Mouse (Mus musculus): ENCODE measurements around the gene Pkp4. TPM values are rescaled to one million over a fixed set of nuclear protein-coding genes. Genes with fewer than 3 reads are reported as not detected.

Pkp4 gene
- polyA plus RNA-seq, 1 experiment from 2014 or later, result 36.5 TPM

- H3K27me3 ChIP-seq, result no peaks in the 10 kb centered on the region
- H3K9ac ChIP-seq, result no peak overlapping the region
- 0 out of 2 replicates have a peak, but pooled peaks have one; percentile 8 for ATAC-seq (replicated peaks; ENCODE audit: insufficient number of reproducible peaks, insufficient read depth, low FRiP score, low read depth)
- 28% methylated on average over 5 of the region's 5 CpGs for WGBS
- H3K36me3 ChIP-seq, result no peaks in the 10 kb centered on the region
- peaks cover 56% of the 10 kb centered on the region for H3K4me1 ChIP-seq (replicated peaks)
- no peaks in the 10 kb centered on the region for H3K9me3 ChIP-seq (replicated peaks)
- H3K4me3 ChIP-seq, result no peak overlapping the region
- H3K27ac ChIP-seq, result peak overlapping the region; percentile 73
- H3K4me2 ChIP-seq, result no peak overlapping the region
Observed at GRCm38 (mm10) chr2:59202930-59203329, 42.3 kb downstream of the Pkp4 start.

DNA sequence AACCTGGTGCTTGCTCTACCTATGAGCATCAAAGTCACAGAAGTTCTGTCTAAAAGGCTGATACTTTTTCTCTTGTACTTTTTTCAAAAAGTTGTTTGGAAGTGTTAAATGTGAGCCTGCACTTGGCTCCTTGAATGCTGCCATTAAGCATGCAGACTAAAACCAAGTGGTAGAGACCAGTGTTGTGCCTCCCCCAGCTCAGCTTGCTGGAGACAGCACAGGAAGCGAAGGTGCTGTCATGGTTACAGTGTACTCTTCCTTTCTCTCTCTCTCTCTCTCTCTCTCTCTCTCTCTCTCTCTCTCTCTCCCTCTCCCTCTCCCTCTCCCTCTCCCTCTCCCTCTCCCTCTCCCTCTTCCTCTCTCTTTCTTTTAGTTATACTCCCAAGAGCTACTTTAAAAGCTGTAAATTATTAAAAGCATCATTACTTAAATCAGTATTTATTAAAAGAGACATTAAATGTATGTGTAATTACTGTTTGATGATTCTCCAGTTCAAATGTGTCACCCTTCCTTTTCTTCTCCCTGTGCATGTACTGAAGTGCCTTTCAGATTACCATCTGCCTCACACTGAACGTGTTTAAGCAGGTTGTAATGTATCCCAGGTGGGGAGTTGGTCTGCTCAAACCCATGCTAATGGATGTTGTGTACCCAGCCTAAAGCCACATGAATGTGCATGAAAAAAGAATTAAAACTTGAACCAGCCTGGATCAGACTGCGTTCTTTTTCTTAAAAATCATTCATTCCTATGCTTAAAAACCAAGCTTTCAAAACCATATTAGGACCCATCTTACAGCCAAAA lies 43.2 kb downstream of the Pkp4 start:
- H3K4me2 ChIP-seq, result no peak overlapping the region
- no peak for ATAC-seq (replicated peaks; ENCODE audit: insufficient number of reproducible peaks, insufficient read depth, low FRiP score, low read depth)
- no peaks in the 10 kb centered on the region for H3K9me3 ChIP-seq (replicated peaks)
- no peaks in the 10 kb centered on the region for H3K36me3 ChIP-seq
- no peak overlapping the region for H3K4me3 ChIP-seq
- peak overlapping the region; percentile 73 for H3K27ac ChIP-seq
- peaks cover 63% of the 10 kb centered on the region for H3K4me1 ChIP-seq (replicated peaks)
- no peaks in the 10 kb centered on the region for H3K27me3 ChIP-seq
- H3K9ac ChIP-seq, result no peak overlapping the region
- 54% methylated on average over 3 of the region's 3 CpGs for WGBS

DNA sequence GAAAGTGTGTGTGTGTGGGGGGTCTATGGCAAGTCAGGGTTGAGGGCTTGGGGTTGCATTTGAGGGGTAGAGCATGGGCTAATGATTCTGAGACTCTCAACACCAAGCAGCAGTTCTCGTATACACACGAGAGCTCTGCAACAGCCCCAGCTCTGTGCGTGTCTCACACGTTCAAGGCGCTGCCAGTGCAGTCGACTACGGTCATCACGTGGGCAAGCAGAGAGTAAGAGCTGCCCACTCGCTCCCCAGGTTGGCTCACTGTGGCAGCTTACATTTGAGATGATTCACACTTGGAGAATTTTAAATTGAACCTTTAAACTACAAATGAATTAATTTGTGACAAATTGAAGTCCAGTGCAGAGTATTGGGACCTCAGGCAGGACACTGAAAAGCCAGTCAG lies 44.4 kb downstream of the Pkp4 start:
- H3K9ac ChIP-seq, result no peak overlapping the region
- H3K4me2 ChIP-seq, result no peak overlapping the region
- no peaks in the 10 kb centered on the region for H3K27me3 ChIP-seq
- no peaks in the 10 kb centered on the region for H3K36me3 ChIP-seq
- no peaks in the 10 kb centered on the region for H3K9me3 ChIP-seq (replicated peaks)
- no peak for ATAC-seq (replicated peaks; ENCODE audit: insufficient number of reproducible peaks, insufficient read depth, low FRiP score, low read depth)
- no peak overlapping the region for H3K4me3 ChIP-seq
- 86% methylated on average over 9 of the region's 9 CpGs for WGBS
- H3K27ac ChIP-seq, result no peak overlapping the region
- peaks cover 62% of the 10 kb centered on the region for H3K4me1 ChIP-seq (replicated peaks)

GRCm38 (mm10) chr2:59206190-59206589 lies 45.5 kb downstream of the Pkp4 start:
- H3K4me3 ChIP-seq, result no peak overlapping the region
- no peak overlapping the region for H3K9ac ChIP-seq
- ATAC-seq (replicated peaks; ENCODE audit: insufficient number of reproducible peaks, insufficient read depth, low FRiP score, low read depth), result no peak
- H3K9me3 ChIP-seq (replicated peaks), result no peaks in the 10 kb centered on the region
- H3K27ac ChIP-seq, result peak overlapping the region; percentile 89
- H3K4me2 ChIP-seq, result no peak overlapping the region
- no peaks in the 10 kb centered on the region for H3K36me3 ChIP-seq
- H3K4me1 ChIP-seq (replicated peaks), result peaks cover 55% of the 10 kb centered on the region
- no peaks in the 10 kb centered on the region for H3K27me3 ChIP-seq
- WGBS, result 69% methylated on average over 2 of the region's 2 CpGs

- no peak overlapping the region; the same call in 1 of the 2 replicates for H3K9ac ChIP-seq
- H3K4me3 ChIP-seq, result peak overlapping the region; percentile 21
- 9% methylated on average over 4 of the region's 4 CpGs for WGBS
- H3K9me3 ChIP-seq (replicated peaks), result no peaks in the 10 kb centered on the region
- ATAC-seq (replicated peaks; ENCODE audit: insufficient number of reproducible peaks, insufficient read depth, low FRiP score, low read depth), result peak; percentile 75
- no peaks in the 10 kb centered on the region for H3K36me3 ChIP-seq
- H3K27me3 ChIP-seq, result no peaks in the 10 kb centered on the region
- H3K4me2 ChIP-seq, result peak overlapping the region; percentile 55
- peaks cover 53% of the 10 kb centered on the region for H3K4me1 ChIP-seq (replicated peaks)
- H3K27ac ChIP-seq, result peak overlapping the region; percentile 89
Observed at GRCm38 (mm10) chr2:59207240-59207639, 46.6 kb downstream of the Pkp4 start.

DNA sequence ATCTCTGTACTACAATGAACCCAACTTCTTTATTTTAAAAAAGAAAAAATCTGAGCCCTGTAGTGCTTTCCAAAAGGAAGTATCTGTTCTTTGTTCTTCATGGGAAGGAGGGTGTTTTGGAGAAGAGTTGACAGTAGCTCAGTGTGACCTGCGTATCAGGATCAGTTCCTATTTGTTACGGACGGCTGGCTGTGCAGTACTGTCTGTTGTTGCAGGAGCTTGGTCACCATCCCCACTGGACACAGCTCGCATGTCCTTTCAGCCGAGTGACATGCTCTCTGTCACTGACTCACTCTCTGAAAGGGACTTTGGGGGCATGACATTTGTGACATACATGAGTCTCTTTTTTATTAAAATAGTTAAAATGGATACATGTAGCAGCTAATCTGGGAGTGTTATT lies 47.1 kb downstream of the Pkp4 start:
- peak overlapping the region; percentile 21; the same call in 1 of the 2 replicates for H3K9ac ChIP-seq
- peak overlapping the region; percentile 55 for H3K4me2 ChIP-seq
- H3K36me3 ChIP-seq, result no peaks in the 10 kb centered on the region
- no peaks in the 10 kb centered on the region for H3K9me3 ChIP-seq (replicated peaks)
- H3K27me3 ChIP-seq, result no peaks in the 10 kb centered on the region
- 17% methylated on average over 5 of the region's 5 CpGs for WGBS
- peak overlapping the region; percentile 89 for H3K27ac ChIP-seq
- ATAC-seq (replicated peaks; ENCODE audit: insufficient number of reproducible peaks, insufficient read depth, low FRiP score, low read depth), result 0 out of 2 replicates have a peak, but pooled peaks have one; percentile 36
- peak overlapping the region; percentile 21; the same call in 1 of the 2 replicates for H3K4me3 ChIP-seq
- H3K4me1 ChIP-seq (replicated peaks), result peaks cover 49% of the 10 kb centered on the region

GRCm38 (mm10) chr2:59208276-59208675 lies 47.6 kb downstream of the Pkp4 start:
- H3K27me3 ChIP-seq, result no peaks in the 10 kb centered on the region
- H3K4me1 ChIP-seq (replicated peaks), result peaks cover 44% of the 10 kb centered on the region
- no peak for ATAC-seq (replicated peaks; ENCODE audit: insufficient number of reproducible peaks, insufficient read depth, low FRiP score, low read depth)
- H3K4me2 ChIP-seq, result peak overlapping the region; percentile 55; the same call in 1 of the 2 replicates
- WGBS, result 59% methylated on average over 9 of the region's 9 CpGs
- no peaks in the 10 kb centered on the region for H3K36me3 ChIP-seq
- H3K9ac ChIP-seq, result no peak overlapping the region
- peak overlapping the region; percentile 89 for H3K27ac ChIP-seq
- no peak overlapping the region for H3K4me3 ChIP-seq
- no peaks in the 10 kb centered on the region for H3K9me3 ChIP-seq (replicated peaks)

GRCm38 (mm10) chr2:59211051-59211450 lies 50.4 kb downstream of the Pkp4 start:
- Histone ChIP-seq H3K27ac (no peak overlapping the region), H3K4me1 (replicated peaks) (peaks cover 30% of the 10 kb centered on the region), H3K4me2 (no peak overlapping the region), H3K9ac (no peak overlapping the region), H3K9me3 (replicated peaks) (no peaks in the 10 kb centered on the region), H3K4me3 (no peak overlapping the region), H3K36me3 (peaks cover 7% of the 10 kb centered on the region), H3K27me3 (no peaks in the 10 kb centered on the region)
- WGBS, result 83% methylated on average over 5 of the region's 5 CpGs
- no peak for ATAC-seq (replicated peaks; ENCODE audit: insufficient number of reproducible peaks, insufficient read depth, low FRiP score, low read depth)

DNA sequence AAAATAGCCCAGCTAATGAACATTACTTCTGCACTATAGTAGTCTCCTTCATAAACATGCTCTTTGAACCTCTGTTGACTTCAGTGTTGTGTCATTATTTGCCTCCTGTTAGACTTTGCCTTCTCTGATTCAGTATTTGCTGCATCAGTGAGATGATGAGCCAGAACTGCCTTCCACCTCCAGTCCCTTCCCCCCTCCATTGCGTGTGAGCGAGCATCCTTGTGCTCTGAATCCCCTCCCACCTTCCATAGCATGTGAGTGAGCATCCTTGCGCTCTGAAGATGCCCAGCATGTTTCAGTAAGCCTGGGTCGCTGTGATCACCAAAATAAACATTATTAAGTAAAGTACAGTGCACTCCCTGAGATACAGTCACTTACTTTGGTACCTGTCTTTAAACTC lies 51.8 kb downstream of the Pkp4 start:
- H3K9me3 ChIP-seq (replicated peaks), result no peaks in the 10 kb centered on the region
- H3K9ac ChIP-seq, result no peak overlapping the region
- peaks cover 18% of the 10 kb centered on the region for H3K4me1 ChIP-seq (replicated peaks)
- H3K27me3 ChIP-seq, result no peaks in the 10 kb centered on the region
- H3K4me2 ChIP-seq, result no peak overlapping the region
- H3K27ac ChIP-seq, result no peak overlapping the region
- peaks cover 16% of the 10 kb centered on the region for H3K36me3 ChIP-seq
- WGBS, result 82% methylated on average over 4 of the region's 4 CpGs
- ATAC-seq (replicated peaks; ENCODE audit: insufficient number of reproducible peaks, insufficient read depth, low FRiP score, low read depth), result no peak
- H3K4me3 ChIP-seq, result no peak overlapping the region

DNA sequence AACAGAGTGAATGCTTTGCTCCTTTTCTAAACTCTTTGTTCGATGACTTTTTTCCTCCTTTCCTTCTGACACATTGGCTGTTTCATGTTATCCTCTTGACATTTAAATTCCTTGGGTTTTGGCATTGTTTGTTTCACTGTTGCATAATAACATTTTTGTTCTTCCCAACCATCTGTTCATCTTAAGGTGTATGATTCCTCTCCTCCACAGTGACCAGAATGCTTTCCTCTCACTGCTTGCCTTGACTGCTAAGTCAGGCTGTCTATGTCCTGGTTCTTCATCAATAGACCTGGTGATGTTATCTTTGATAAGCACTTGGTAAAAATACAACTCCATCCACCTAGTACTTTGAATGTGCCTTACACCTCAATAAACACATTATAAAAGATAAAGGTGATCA lies 52.2 kb downstream of the Pkp4 start:
- H3K27ac ChIP-seq, result no peak overlapping the region
- H3K9ac ChIP-seq, result no peak overlapping the region
- peaks cover 14% of the 10 kb centered on the region for H3K4me1 ChIP-seq (replicated peaks)
- H3K27me3 ChIP-seq, result no peaks in the 10 kb centered on the region
- no peak overlapping the region for H3K4me3 ChIP-seq
- WGBS, result 88% methylated on average over 1 of the region's 1 CpGs
- H3K9me3 ChIP-seq (replicated peaks), result no peaks in the 10 kb centered on the region
- ATAC-seq (replicated peaks; ENCODE audit: insufficient number of reproducible peaks, insufficient read depth, low FRiP score, low read depth), result no peak
- H3K36me3 ChIP-seq, result peaks cover 20% of the 10 kb centered on the region
- no peak overlapping the region for H3K4me2 ChIP-seq

- H3K9ac ChIP-seq, result no peak overlapping the region
- no peak for ATAC-seq (replicated peaks; ENCODE audit: insufficient number of reproducible peaks, insufficient read depth, low FRiP score, low read depth)
- peaks cover 25% of the 10 kb centered on the region for H3K4me1 ChIP-seq (replicated peaks)
- H3K4me2 ChIP-seq, result no peak overlapping the region
- no peak overlapping the region for H3K4me3 ChIP-seq
- WGBS, result 93% methylated on average over 6 of the region's 6 CpGs
- no peaks in the 10 kb centered on the region for H3K9me3 ChIP-seq (replicated peaks)
- no peaks in the 10 kb centered on the region for H3K27me3 ChIP-seq
- H3K27ac ChIP-seq, result no peak overlapping the region
- peaks cover 24% of the 10 kb centered on the region for H3K36me3 ChIP-seq
Observed at GRCm38 (mm10) chr2:59217931-59218330, 57.3 kb downstream of the Pkp4 start.

Data from heart, embryonic 15.5 days (tissue).